In the genomic region with DNA sequence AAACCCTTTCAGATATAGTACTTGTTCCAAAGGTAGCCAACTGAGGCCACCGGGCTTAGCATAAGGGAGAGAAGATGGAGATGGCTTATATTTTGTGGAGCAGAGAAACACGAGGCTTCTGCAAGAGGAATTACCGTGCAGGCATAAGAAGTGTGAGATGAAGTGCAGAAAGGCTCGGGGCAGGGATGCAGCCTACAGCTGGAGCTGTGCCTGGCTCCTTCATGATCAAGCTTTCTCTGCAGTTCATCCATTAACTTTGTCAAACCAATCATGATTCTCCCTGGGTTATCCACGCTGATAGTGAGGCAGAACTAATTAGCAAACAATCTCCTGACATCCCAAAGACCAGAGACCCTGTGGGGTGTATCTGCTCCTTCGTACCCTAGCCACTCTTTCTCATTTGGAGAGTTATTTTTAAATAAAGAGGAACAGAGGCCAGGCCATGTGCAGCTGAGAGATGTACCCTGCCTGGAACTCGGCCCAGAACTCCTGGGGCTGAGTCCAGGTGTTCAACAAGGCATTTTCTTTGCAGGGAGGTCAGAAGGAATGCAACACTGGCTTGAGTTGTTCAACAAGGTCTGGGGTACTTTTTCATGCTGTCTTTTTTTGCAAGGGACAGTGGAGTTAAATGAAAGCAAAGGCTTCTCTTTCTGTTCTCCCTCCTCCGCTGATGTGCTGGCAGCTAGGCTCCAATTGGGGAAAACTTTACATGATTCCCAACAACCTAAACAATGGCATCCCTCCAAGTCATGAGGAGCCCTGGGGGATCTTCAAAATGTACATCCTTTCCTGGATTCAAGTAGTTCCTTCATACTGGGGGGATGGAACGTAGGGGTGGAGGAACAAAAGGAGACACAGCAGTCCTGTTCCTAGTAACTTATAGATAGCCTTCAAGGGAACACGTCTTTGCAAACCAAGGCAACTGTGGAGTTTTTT, we compare ENCODE assay signal across 14 mouse cellular contexts.
DNase-seq lines count a peak whose midpoint lies in the region; ATAC-seq and TF ChIP-seq lines count a peak whose summit lies in the region.
"Had no signal": no experiment of that assay in that cellular context is flagged by ENCODE, and none has a peak within 500 bp of the region (broad histone marks: within the 10 kb centered on the region; RNA-seq: fewer than 3 reads in every experiment).

No protein-coding gene starts in this region.

- 42% methylated on average over 10 of the region's 10 CpGs for WGBS in intestine, embryonic 14.5 days
- WGBS in intestine, postnatal 0 days = 50% methylated on average over 10 of the region's 10 CpGs
- 45% methylated on average over 10 of the region's 10 CpGs for WGBS in hindbrain, embryonic 16.5 days

- no peak overlapping the region for H3K9ac ChIP-seq in intestine, embryonic 14.5 days (ENCODE audit: low read length)
- H3K9ac ChIP-seq in intestine, postnatal 0 days (ENCODE audit: low read depth, low read length) = no peak overlapping the region
- peak overlapping the region; percentile 32 for H3K9ac ChIP-seq in CH12.LX (ENCODE audit: insufficient read depth, low read depth)
- no peak overlapping the region for H3K9ac ChIP-seq in hindbrain, embryonic 16.5 days (ENCODE audit: low read depth, low read length)
- H3K9ac ChIP-seq: forebrain, embryonic 15.5 days had no signal

- dilution Hi-C loops in CH12.LX (cut with MboI; ENCODE audit: extremely low pct_ligation_motif_present, extremely low pct_unique_long_range_greater_than_20kb, low sequenced_read_pairs) = no loop called here

- TF ChIP-seq POLR2A in CH12.LX (IDR thresholded peaks at IDR 0.05; ENCODE audit: low read depth, low read length) = no peak

- H3K4me1 ChIP-seq in intestine, embryonic 14.5 days (replicated peaks; ENCODE audit: control insufficient read depth, insufficient read depth, low read length) = peaks cover 8% of the 10 kb centered on the region; the same call in 1 of the 2 replicates
- no peaks in the 10 kb centered on the region for H3K4me1 ChIP-seq in intestine, postnatal 0 days (replicated peaks; ENCODE audit: control insufficient read depth, insufficient read depth, low read length)
- H3K4me1 ChIP-seq in CH12.LX (ENCODE audit: control insufficient read depth in 1 of 2, insufficient read depth in 2 of 2) = peaks cover 23 to 76% of the 10 kb centered on the region in 2 experiments
- H3K4me1 ChIP-seq in hindbrain, embryonic 16.5 days (ENCODE audit: control insufficient read depth, insufficient read depth, low read depth, low read length) = peaks cover 3% of the 10 kb centered on the region
- H3K4me1 ChIP-seq: forebrain, embryonic 15.5 days had no signal

- H3K27ac ChIP-seq in intestine, embryonic 14.5 days (ENCODE audit: low read depth) = peak overlapping the region; percentile 59
- no peak overlapping the region for H3K27ac ChIP-seq in intestine, postnatal 0 days (ENCODE audit: low read depth, low read length)
- H3K27ac ChIP-seq in CH12.LX (ENCODE audit: insufficient read depth, low read depth) = no peak overlapping the region
- no peak overlapping the region for H3K27ac ChIP-seq in hindbrain, embryonic 16.5 days (ENCODE audit: low read depth, low read length)
- H3K27ac ChIP-seq: forebrain, embryonic 15.5 days; macrophage had no signal

- no peaks in the 10 kb centered on the region for H3K27me3 ChIP-seq in intestine, embryonic 14.5 days (replicated peaks; ENCODE audit: control insufficient read depth, insufficient read depth, low read length)
- H3K27me3 ChIP-seq in intestine, postnatal 0 days (replicated peaks; ENCODE audit: control insufficient read depth, insufficient read depth, low read length) = no peaks in the 10 kb centered on the region
- no peaks in the 10 kb centered on the region for H3K27me3 ChIP-seq in CH12.LX (replicated peaks)
- H3K27me3 ChIP-seq in hindbrain, embryonic 16.5 days (replicated peaks; ENCODE audit: control insufficient read depth, insufficient read depth, low read length) = no peaks in the 10 kb centered on the region
- H3K27me3 ChIP-seq: forebrain, embryonic 15.5 days had no signal

- no peak overlapping the region for H3K4me2 ChIP-seq in intestine, embryonic 14.5 days (ENCODE audit: low read length)
- no peak overlapping the region for H3K4me2 ChIP-seq in intestine, postnatal 0 days (replicated peaks; ENCODE audit: low read depth)
- H3K4me2 ChIP-seq in CH12.LX (ENCODE audit: insufficient read depth, low read depth, poor library complexity, severe bottlenecking) = peak overlapping the region; percentile 84
- no peak overlapping the region for H3K4me2 ChIP-seq in hindbrain, embryonic 16.5 days (ENCODE audit: low read length)
- H3K4me2 ChIP-seq: forebrain, embryonic 15.5 days had no signal

- TF ChIP-seq RAD21 in CH12.LX (IDR thresholded peaks at IDR 0.05; ENCODE audit: low read depth, low read length) = no peak

- no peaks in the 10 kb centered on the region for H3K9me3 ChIP-seq in intestine, embryonic 14.5 days (ENCODE audit: control insufficient read depth, low read length)
- no peaks in the 10 kb centered on the region for H3K9me3 ChIP-seq in intestine, postnatal 0 days (ENCODE audit: control insufficient read depth)
- no peaks in the 10 kb centered on the region for H3K9me3 ChIP-seq in CH12.LX (replicated peaks; ENCODE audit: low read length)
- no peaks in the 10 kb centered on the region for H3K9me3 ChIP-seq in hindbrain, embryonic 16.5 days (ENCODE audit: control insufficient read depth, low read length)
- H3K9me3 ChIP-seq: forebrain, embryonic 15.5 days had no signal

- ATAC-seq in intestine, embryonic 14.5 days (replicated peaks; ENCODE audit: low FRiP score, low TSS enrichment, low read depth) = 0 out of 2 replicates have a peak, but pooled peaks have one; percentile 43
- ATAC-seq in intestine, postnatal 0 days = no peak
- ATAC-seq in hindbrain, embryonic 16.5 days = peak; percentile 42; the same call in 1 of the 2 replicates
- ATAC-seq in erythroid progenitor cell, adult 5-6 weeks (replicated peaks; ENCODE audit: low FRiP score, poor library complexity, severe bottlenecking) = no peak
- ATAC-seq: forebrain, embryonic 15.5 days; midbrain, embryonic 16.5 days had no signal

- TF ChIP-seq EP300 in CH12.LX (IDR thresholded peaks at IDR 0.05; ENCODE audit: low read length) = no peak

- in situ Hi-C loops in CH12.LX (cut with MboI; ENCODE audit: low pct_ligation_motif_present, low pct_unique_long_range_greater_than_20kb, low sequenced_read_pairs) = no loop called here

- H3K79me2 ChIP-seq in CH12.LX (replicated peaks; ENCODE audit: control insufficient read depth, extremely low read depth, insufficient read depth, poor library complexity, severe bottlenecking) = no peaks in the 10 kb centered on the region

- no peaks in the 10 kb centered on the region for H3K36me3 ChIP-seq in intestine, embryonic 14.5 days (ENCODE audit: control insufficient read depth, insufficient read depth, low read length)
- H3K36me3 ChIP-seq in intestine, postnatal 0 days (ENCODE audit: control insufficient read depth, insufficient read depth) = no peaks in the 10 kb centered on the region
- no peaks in the 10 kb centered on the region for H3K36me3 ChIP-seq in CH12.LX (replicated peaks in 1 of 2; ENCODE audit: control insufficient read depth in 1 of 2, insufficient read depth in 1 of 2, low read length in 1 of 2)
- no peaks in the 10 kb centered on the region for H3K36me3 ChIP-seq in hindbrain, embryonic 16.5 days (ENCODE audit: control insufficient read depth, insufficient read depth, low read length)
- H3K36me3 ChIP-seq: forebrain, embryonic 15.5 days had no signal

- TF ChIP-seq CTCF in intestine, postnatal 0 days (IDR thresholded peaks at IDR 0.05; ENCODE audit: low read depth) = no peak
- TF ChIP-seq CTCF in CH12.LX (conservative IDR thresholded peaks at IDR 0.05 in 1 of 2, IDR thresholded peaks at IDR 0.05 in 1 of 2; ENCODE audit: low read depth in 2 of 2, low read length in 2 of 2) = no peak

- no peak overlapping the region for H3K4me3 ChIP-seq in intestine, embryonic 14.5 days (ENCODE audit: low read depth, low read length)
- H3K4me3 ChIP-seq in intestine, postnatal 0 days (ENCODE audit: low read depth, low read length) = no peak overlapping the region
- H3K4me3 ChIP-seq in CH12.LX (replicated peaks in 1 of 3; ENCODE audit: low read depth in 2 of 3, low read length in 2 of 3, poor library complexity in 1 of 3) = no peak overlapping the region
- no peak overlapping the region for H3K4me3 ChIP-seq in hindbrain, embryonic 16.5 days (ENCODE audit: low read length)
- H3K4me3 ChIP-seq: forebrain, embryonic 15.5 days had no signal

- DNase-seq in intestine, embryonic 14.5 days (ENCODE audit: low spot score) = no peak
- DNase-seq in CH12.LX (ENCODE audit: extremely low read depth) = no peak
- DNase-seq in heart, adult 8-10 months (ENCODE audit: low spot score) = peak; percentile 12
- no peak for DNase-seq in right cerebral cortex, postnatal 10 days (ENCODE audit: low spot score in 2 of 2)
- no peak for DNase-seq in urinary bladder, adult 18-20 months (ENCODE audit: low spot score in 2 of 2)
- DNase-seq: adrenal gland, postnatal 14 days; cerebellum, adult 18-20 months; thymus, adult 18-20 months had no signal

TF ChIP-seq in CH12.LX, 34 proteins besides CTCF, POLR2A, EP300 and RAD21:
- TF ChIP-seq MEF2A (IDR thresholded peaks at IDR 0.05; ENCODE audit: borderline replicate concordance, low read depth, low read length) (no peak), MXI1 (IDR thresholded peaks at IDR 0.05; ENCODE audit: low read depth, low read length) (no peak), CHD1 (IDR thresholded peaks at IDR 0.05; ENCODE audit: low read depth, low read length) (no peak), MAZ (IDR thresholded peaks at IDR 0.05; ENCODE audit: low read depth, low read length) (no peak)

Comparison
In these comparisons a context has a peak if more than half of its experiments do, and no peak if none do; other contexts are left out.
1. ATAC-seq: peak in intestine, embryonic 14.5 days (single experiment) and hindbrain, embryonic 16.5 days (single experiment); none in intestine, postnatal 0 days (single experiment) and erythroid progenitor cell, adult 5-6 weeks (single experiment).